Mouse (Mus musculus): Measurements from ENCODE around the gene Serpinb9d. TPM values are rescaled to one million over a fixed set of nuclear protein-coding genes. Genes with fewer than 3 reads are reported as not detected.
"Not testable (repeated sequence)": the region's sequence is repeated elsewhere in the genome, so short reads cannot be mapped to it uniquely, and the experiment has no call there.

The Serpinb9d gene
- polyA plus RNA-seq (2015; fragmentation: Nextera tagmentation; extraction: Ambion mirVana): not detected in 2 replicates

DNA sequence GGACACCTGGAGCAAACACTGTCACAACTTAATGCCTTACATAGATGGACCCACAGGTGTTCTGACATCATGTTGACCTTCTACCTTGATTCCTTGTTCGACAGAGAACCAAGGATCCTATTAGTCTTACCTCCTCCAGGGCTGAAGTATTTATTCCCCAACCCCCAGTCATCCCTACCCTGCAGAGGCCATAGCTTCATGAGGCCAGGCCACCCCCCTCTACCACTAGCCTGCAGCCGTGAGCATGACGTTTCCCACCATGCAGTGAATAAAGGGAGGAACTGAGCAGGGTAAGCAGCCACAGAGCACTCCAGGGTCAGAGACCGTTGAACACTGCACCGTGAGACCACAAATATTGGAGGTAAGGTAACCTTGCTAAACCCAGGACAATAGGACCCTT is at the start of gene Serpinb9d:
Serpinb9d (plus strand) TSS at position 301 of the 400 bp plus-strand sequence.
- 85% methylated on average over 5 of the region's 5 CpGs for WGBS
- no peak within 1 kb of the TSS for H3K9ac ChIP-seq (ENCODE audit: low read depth, low read length)
- H3K4me1 ChIP-seq (ENCODE audit: control insufficient read depth, insufficient read depth, low read depth, low read length): no peaks in the 10 kb centered on the region
- no peak within 1 kb of the TSS for H3K27ac ChIP-seq (ENCODE audit: low read depth, low read length)
- no peaks in the 10 kb centered on the region for H3K27me3 ChIP-seq (replicated peaks; ENCODE audit: control insufficient read depth, insufficient read depth, low read length)
- no peaks in the 10 kb centered on the region for H3K9me3 ChIP-seq (ENCODE audit: control insufficient read depth, low read length)
- H3K36me3 ChIP-seq (ENCODE audit: control insufficient read depth, insufficient read depth, low read length): no peaks in the 10 kb centered on the region
- no peak within 1 kb of the TSS for H3K4me3 ChIP-seq (ENCODE audit: low read length)
- no peak within 1 kb of the TSS for H3K4me2 ChIP-seq (ENCODE audit: low read length)
- ATAC-seq: no peak

DNA sequence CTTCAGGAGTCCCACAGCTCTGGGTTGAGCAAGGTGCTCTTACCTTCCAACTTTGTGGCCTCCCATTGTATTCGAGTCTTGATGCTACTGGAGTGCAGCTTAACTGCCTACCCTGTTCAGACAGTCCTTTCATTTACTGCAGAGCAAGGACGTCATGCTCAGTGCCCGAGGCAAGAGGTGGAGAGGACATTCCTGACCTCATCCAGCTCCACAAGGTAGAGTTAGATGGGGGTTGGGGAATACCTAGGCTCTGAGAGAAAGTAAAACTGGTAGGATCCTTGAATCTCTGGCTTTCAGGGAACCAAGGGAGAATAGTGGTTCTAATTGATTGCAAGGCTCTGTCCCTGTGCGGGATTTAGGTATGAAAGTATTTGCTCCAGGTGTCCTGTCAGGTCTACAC is 33.1 kb upstream of the Serpinb9d start, which contains the start of gene Serpinb9c:
Serpinb9c (minus strand) TSS at position 101 of the 400 bp plus-strand sequence.
- Histone ChIP-seq H3K4me1 (ENCODE audit: control insufficient read depth, insufficient read depth, low read depth, low read length) (no peaks in the 10 kb centered on the region), H3K27ac (ENCODE audit: low read depth, low read length) (no peak within 1 kb of the TSS), H3K4me3 (ENCODE audit: low read length) (no peak within 1 kb of the TSS), H3K27me3 (replicated peaks; ENCODE audit: control insufficient read depth, insufficient read depth, low read length) (no peaks in the 10 kb centered on the region), H3K36me3 (ENCODE audit: control insufficient read depth, insufficient read depth, low read length) (no peaks in the 10 kb centered on the region), H3K4me2 (ENCODE audit: low read length) (no peak within 1 kb of the TSS), H3K9ac (ENCODE audit: low read depth, low read length) (no peak within 1 kb of the TSS), H3K9me3 (ENCODE audit: control insufficient read depth, low read length) (peaks cover 4% of the 10 kb centered on the region; the same call in 1 of the 2 replicates)
- no peak for ATAC-seq
- WGBS: 84% methylated on average over 4 of the region's 4 CpGs

- H3K27me3 ChIP-seq (replicated peaks; ENCODE audit: control insufficient read depth, insufficient read depth, low read length); H3K36me3 ChIP-seq (ENCODE audit: control insufficient read depth, insufficient read depth, low read length); H3K9ac ChIP-seq (ENCODE audit: low read depth, low read length); ATAC-seq; H3K9me3 ChIP-seq (ENCODE audit: control insufficient read depth, low read length); H3K4me2 ChIP-seq (ENCODE audit: low read length); H3K4me3 ChIP-seq (ENCODE audit: low read length); H3K27ac ChIP-seq (ENCODE audit: low read depth, low read length); H3K4me1 ChIP-seq (ENCODE audit: control insufficient read depth, insufficient read depth, low read depth, low read length): not testable (repeated sequence)
- 100% methylated on average over 1 of the region's 1 CpGs for WGBS
These were observed 2.3 kb upstream of the Serpinb9d start for GRCm38 (mm10) chr13:33190486-33190885.

GRCm38 (mm10) chr13:33199740-33200139 is 7.0 kb downstream of the Serpinb9d start:
- Histone ChIP-seq H3K4me3 (ENCODE audit: low read length) (no peak overlapping the region), H3K4me1 (ENCODE audit: control insufficient read depth, insufficient read depth, low read depth, low read length) (no peaks in the 10 kb centered on the region), H3K27ac (ENCODE audit: low read depth, low read length) (no peak overlapping the region), H3K36me3 (ENCODE audit: control insufficient read depth, insufficient read depth, low read length) (no peaks in the 10 kb centered on the region), H3K4me2 (ENCODE audit: low read length) (no peak overlapping the region), H3K27me3 (replicated peaks; ENCODE audit: control insufficient read depth, insufficient read depth, low read length) (no peaks in the 10 kb centered on the region), H3K9ac (ENCODE audit: low read depth, low read length) (no peak overlapping the region), H3K9me3 (ENCODE audit: control insufficient read depth, low read length) (peaks cover 2% of the 10 kb centered on the region; the same call in 1 of the 2 replicates)
- ATAC-seq: no peak
- WGBS: 74% methylated on average over 2 of the region's 2 CpGs

DNA sequence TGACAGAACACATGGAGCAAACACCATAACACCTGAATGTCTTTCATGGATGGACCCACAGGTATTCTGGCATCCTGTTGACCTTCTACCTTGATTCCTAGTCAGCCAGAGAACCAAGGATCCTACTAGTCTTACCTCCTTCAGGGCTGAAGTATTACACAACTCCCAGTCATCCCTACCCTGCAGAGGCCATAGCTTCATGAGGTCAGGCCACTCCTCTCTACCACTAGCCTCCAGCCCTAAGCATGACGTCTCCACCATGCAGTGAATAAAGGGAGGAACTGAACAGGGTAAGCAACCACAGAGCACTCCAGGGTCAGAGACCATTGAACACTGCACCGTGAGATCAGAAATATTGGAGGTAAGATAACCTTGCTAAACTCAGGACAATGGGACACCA is 56.6 kb downstream of the Serpinb9d start, which contains the start of gene Serpinb9e:
Serpinb9e (plus strand) TSS at position 301 of the 400 bp plus-strand sequence.
- H3K36me3 ChIP-seq (ENCODE audit: control insufficient read depth, insufficient read depth, low read length); H3K4me1 ChIP-seq (ENCODE audit: control insufficient read depth, insufficient read depth, low read depth, low read length); H3K27ac ChIP-seq (ENCODE audit: low read depth, low read length); ATAC-seq; H3K4me3 ChIP-seq (ENCODE audit: low read length); H3K4me2 ChIP-seq (ENCODE audit: low read length); H3K9me3 ChIP-seq (ENCODE audit: control insufficient read depth, low read length); H3K9ac ChIP-seq (ENCODE audit: low read depth, low read length); H3K27me3 ChIP-seq (replicated peaks; ENCODE audit: control insufficient read depth, insufficient read depth, low read length): not testable (repeated sequence)
- WGBS: 93% methylated on average over 2 of the region's 2 CpGs

Other genes starting within 250 kb of the Serpinb9d start
- 1.7 and 2.5 TPM in 2 replicates for gene Serpinb6b, start 227.8 kb upstream of the Serpinb9d start, polyA plus RNA-seq (2015; fragmentation: Nextera tagmentation; extraction: Ambion mirVana)
- 2.4 and 3.1 TPM in 2 replicates for gene Serpinb9, start 189.7 kb upstream of the Serpinb9d start, polyA plus RNA-seq (2015; fragmentation: Nextera tagmentation; extraction: Ambion mirVana)
- gene Serpinb9b, start 165.5 kb upstream of the Serpinb9d start, polyA plus RNA-seq (2015; fragmentation: Nextera tagmentation; extraction: Ambion mirVana): 0.14 and 0.17 TPM in 2 replicates
- 26.4 and 34.9 TPM in 2 replicates for gene Serpinb1b, start 114.4 kb upstream of the Serpinb9d start, polyA plus RNA-seq (2015; fragmentation: Nextera tagmentation; extraction: Ambion mirVana)
- not detected in 2 replicates for gene Serpinb9c, start 33.2 kb upstream of the Serpinb9d start, polyA plus RNA-seq (2015; fragmentation: Nextera tagmentation; extraction: Ambion mirVana)
- not detected in 2 replicates for gene Serpinb9e, start 56.7 kb downstream of the Serpinb9d start, polyA plus RNA-seq (2015; fragmentation: Nextera tagmentation; extraction: Ambion mirVana)
- gene Serpinb9f, start 131.1 kb downstream of the Serpinb9d start, polyA plus RNA-seq (2015; fragmentation: Nextera tagmentation; extraction: Ambion mirVana): not detected in 2 replicates
- not detected in 2 replicates for gene Gm11397, start 202.8 kb downstream of the Serpinb9d start, polyA plus RNA-seq (2015; fragmentation: Nextera tagmentation; extraction: Ambion mirVana)